Mouse (Mus musculus): Measurements from ENCODE around the gene Tradd. TPM values are rescaled to one million over a fixed set of nuclear protein-coding genes. Genes with fewer than 3 reads are reported as not detected.
A peak's percentile ranks its signal among the peaks of the same experiment; 100 is the strongest.
"Not testable (repeated sequence)": the region's sequence is repeated elsewhere in the genome, so short reads cannot be mapped to it uniquely, and the experiment has no call there.

Gene Tradd
- polyA plus RNA-seq, 1 experiment from 2014 or later = 50.6 TPM

DNA sequence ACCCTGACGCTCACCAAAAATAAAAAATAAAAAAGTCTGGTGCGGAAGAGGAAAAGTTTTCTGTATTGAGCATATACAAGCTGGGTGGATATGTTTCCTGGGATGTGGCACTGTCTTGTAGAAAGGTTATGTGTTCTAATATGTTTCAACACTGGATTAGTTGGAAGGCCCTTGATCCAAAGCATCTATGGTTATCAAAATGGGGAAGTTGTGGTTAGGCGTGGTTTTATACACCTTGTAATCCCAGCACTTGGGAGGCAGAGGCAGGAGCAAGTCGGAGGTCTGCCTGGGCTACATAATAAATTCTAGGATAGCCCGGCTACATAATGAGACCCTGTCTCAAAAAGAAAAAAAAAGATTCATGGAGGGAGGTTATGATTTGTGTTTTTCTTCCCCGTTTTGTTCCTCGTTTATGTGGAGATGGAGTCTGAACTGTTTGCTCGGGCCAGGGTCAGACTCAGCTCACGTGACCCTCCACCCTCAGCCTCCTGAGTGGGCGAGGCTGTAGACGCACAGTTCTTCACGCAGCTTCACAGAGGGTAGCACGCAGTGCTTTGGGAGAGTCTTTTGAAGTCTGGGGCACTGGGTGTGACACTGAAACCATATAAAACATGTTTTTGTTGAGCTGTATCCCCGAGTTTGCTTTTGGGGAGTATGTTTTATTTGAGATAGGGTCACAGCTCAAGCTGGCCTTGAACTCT, 26.8 kb downstream of the Tradd start:
- Histone ChIP-seq H3K4me3 (ENCODE audit: low read depth, low read length) (no peak overlapping the region), H3K27ac (ENCODE audit: low read depth, low read length) (no peak overlapping the region), H3K9me3 (ENCODE audit: control insufficient read depth) (no peaks in the 10 kb centered on the region), H3K4me2 (replicated peaks; ENCODE audit: low read depth) (no peak overlapping the region), H3K9ac (ENCODE audit: low read depth, low read length) (no peak overlapping the region), H3K27me3 (replicated peaks; ENCODE audit: control insufficient read depth, insufficient read depth, low read length) (no peaks in the 10 kb centered on the region), H3K36me3 (ENCODE audit: control insufficient read depth, insufficient read depth) (peaks cover 47% of the 10 kb centered on the region), H3K4me1 (replicated peaks; ENCODE audit: control insufficient read depth, insufficient read depth, low read length) (no peaks in the 10 kb centered on the region)
- 83% methylated on average over 14 of the region's 14 CpGs for WGBS
- ATAC-seq = no peak
- no peak for TF ChIP-seq CTCF (IDR thresholded peaks at IDR 0.05; ENCODE audit: low read depth)

DNA sequence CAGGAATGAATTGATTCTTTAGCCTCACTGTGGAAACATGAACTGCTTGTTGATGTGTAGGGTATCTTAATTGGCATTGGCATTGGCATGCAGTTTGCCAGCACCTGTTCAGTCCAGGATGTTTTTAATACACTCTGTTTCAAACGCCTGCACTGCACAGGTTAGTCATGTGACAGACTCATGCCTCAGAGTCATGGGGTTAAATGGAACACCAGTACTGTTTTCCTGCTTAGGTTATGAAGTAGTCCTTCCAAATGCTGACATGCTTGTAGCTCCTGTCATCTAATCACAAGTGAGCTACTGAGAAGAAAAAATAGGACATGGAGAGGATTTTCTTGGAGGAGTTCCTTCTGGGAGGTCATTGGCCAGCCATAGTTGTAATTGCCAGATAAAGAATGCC, 29.2 kb downstream of the Tradd start:
- no peak overlapping the region for H3K9ac ChIP-seq (ENCODE audit: low read depth, low read length)
- no peak overlapping the region for H3K4me2 ChIP-seq (replicated peaks; ENCODE audit: low read depth)
- H3K4me3 ChIP-seq (ENCODE audit: low read depth, low read length) = no peak overlapping the region
- TF ChIP-seq CTCF (IDR thresholded peaks at IDR 0.05; ENCODE audit: low read depth) = no peak
- H3K4me1 ChIP-seq (replicated peaks; ENCODE audit: control insufficient read depth, insufficient read depth, low read length) = no peaks in the 10 kb centered on the region
- WGBS = 67% methylated on average over 1 of the region's 1 CpGs
- no peak overlapping the region for H3K27ac ChIP-seq (ENCODE audit: low read depth, low read length)
- no peaks in the 10 kb centered on the region for H3K9me3 ChIP-seq (ENCODE audit: control insufficient read depth)
- ATAC-seq = 0 out of 2 replicates have a peak, but pooled peaks have one; percentile 51
- H3K36me3 ChIP-seq (ENCODE audit: control insufficient read depth, insufficient read depth) = peaks cover 27% of the 10 kb centered on the region
- no peaks in the 10 kb centered on the region for H3K27me3 ChIP-seq (replicated peaks; ENCODE audit: control insufficient read depth, insufficient read depth, low read length)

DNA sequence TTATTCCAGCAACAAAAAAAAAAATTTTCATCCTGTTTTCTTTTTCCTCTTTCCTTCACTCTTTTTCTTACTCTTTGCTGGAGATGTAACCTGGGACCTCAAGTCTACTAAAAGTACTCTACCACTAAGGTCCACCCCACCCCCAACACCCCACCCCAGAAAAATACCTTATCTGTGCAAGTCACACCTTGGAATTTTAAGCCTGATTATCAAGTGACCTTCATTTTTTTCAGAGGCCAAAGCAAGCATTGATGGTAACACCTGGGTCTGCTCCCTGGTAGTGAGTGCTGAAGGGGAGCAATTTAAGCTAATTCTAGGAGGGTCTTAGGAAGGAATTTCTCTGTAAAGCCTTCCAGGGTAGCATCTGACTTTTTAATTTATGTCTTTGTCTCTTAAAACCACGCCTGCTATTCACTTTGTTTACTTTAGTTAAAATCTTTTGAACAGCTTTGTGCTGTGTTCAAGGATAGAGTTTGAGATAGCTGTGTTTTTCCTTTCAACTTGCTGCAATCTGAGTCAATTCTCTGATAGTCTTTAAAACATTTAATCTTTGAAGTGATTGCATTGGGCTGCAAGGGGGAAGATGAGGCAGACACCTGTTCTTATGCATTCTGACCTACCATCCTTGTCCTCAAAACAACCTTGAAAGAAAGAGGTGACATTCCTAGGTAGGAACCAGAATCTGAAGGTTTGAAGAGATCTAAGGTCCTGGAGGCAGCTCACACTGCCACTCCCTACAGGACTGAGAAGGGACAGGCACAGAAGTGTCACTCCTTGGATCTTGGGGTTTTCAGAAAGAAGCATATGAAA, 31.1 kb downstream of the Tradd start:
- no peak overlapping the region for H3K9ac ChIP-seq (ENCODE audit: low read depth, low read length)
- H3K4me2 ChIP-seq (replicated peaks; ENCODE audit: low read depth) = no peak overlapping the region
- H3K27ac ChIP-seq (ENCODE audit: low read depth, low read length) = no peak overlapping the region
- H3K27me3 ChIP-seq (replicated peaks; ENCODE audit: control insufficient read depth, insufficient read depth, low read length) = no peaks in the 10 kb centered on the region
- H3K36me3 ChIP-seq (ENCODE audit: control insufficient read depth, insufficient read depth) = peaks cover 12% of the 10 kb centered on the region
- ATAC-seq = no peak
- no peaks in the 10 kb centered on the region for H3K4me1 ChIP-seq (replicated peaks; ENCODE audit: control insufficient read depth, insufficient read depth, low read length)
- no peaks in the 10 kb centered on the region for H3K9me3 ChIP-seq (ENCODE audit: control insufficient read depth)
- 25% methylated on average over 1 of the region's 1 CpGs for WGBS
- no peak for TF ChIP-seq CTCF (IDR thresholded peaks at IDR 0.05; ENCODE audit: low read depth)
- no peak overlapping the region for H3K4me3 ChIP-seq (ENCODE audit: low read depth, low read length)

DNA sequence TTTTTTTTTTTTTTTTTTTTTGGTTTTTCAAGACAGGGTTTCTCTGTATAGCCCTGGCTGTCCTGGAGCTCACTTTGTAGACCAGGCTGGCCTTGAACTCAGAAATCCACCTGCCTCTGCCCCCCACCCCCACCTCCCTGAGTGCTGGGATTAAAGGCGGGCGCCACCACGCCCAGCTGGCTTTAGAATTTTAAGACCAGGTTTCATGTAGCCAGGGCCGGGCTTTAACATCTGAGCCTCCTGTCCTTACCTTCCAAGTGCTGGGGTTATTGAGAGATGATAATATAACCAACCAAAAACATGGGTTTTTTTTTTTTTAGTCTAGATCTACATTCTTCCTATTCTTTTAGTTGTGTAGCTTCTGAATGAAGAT, 32.1 kb downstream of the Tradd start:
- H3K27ac ChIP-seq (ENCODE audit: low read depth, low read length); H3K36me3 ChIP-seq (ENCODE audit: control insufficient read depth, insufficient read depth): not testable (repeated sequence)

DNA sequence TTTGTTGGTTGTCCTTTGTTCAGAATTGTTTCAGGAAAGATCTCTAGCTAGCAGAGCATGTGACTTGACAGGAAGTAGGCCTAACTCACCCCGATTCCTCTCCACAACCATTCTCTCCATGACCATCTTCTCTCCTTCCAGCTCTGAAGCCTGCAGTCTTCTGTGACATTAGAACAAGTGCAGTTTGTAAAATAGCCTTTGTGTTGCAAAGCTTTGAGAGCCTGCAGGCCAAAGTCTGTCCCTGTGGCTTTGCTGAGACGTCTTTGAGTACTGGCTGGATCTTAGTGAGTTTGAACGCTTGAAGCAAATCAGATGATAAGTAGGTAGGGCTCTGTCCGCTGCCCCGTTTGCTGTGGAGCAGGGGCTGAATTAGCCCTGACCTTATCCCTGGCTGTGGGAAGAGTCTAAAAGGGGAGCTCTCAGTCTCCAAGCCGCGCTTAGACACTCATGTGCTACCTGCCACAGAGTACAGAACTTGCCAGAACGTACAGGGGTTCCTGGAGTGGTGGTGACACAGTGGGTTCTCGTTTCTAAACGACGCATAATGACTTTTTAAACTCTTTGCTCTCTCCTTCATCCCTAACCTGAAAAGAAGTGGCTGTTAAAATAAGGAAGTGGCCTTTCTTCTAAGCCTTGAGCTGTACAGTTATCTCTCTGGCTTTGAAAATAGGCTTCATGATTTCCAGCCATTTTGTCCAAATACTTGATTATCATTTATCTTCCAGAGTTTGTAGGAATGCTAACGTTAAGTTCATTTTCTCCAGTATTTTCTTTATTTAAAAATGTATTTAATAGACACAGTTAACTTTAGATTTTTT, 32.7 kb downstream of the Tradd start:
- H3K4me2 ChIP-seq (replicated peaks; ENCODE audit: low read depth) = no peak overlapping the region
- ATAC-seq = no peak
- whole genome bisulfite sequencing = 78% methylated on average over 12 of the region's 12 CpGs
- H3K27ac ChIP-seq (ENCODE audit: low read depth, low read length) = peak overlapping the region; percentile 41
- H3K4me1 ChIP-seq (replicated peaks; ENCODE audit: control insufficient read depth, insufficient read depth, low read length) = no peaks in the 10 kb centered on the region
- no peak overlapping the region for H3K4me3 ChIP-seq (ENCODE audit: low read depth, low read length)
- no peak for TF ChIP-seq CTCF (IDR thresholded peaks at IDR 0.05; ENCODE audit: low read depth)
- peaks cover 8% of the 10 kb centered on the region for H3K36me3 ChIP-seq (ENCODE audit: control insufficient read depth, insufficient read depth)
- H3K9ac ChIP-seq (ENCODE audit: low read depth, low read length) = no peak overlapping the region
- H3K27me3 ChIP-seq (replicated peaks; ENCODE audit: control insufficient read depth, insufficient read depth, low read length) = no peaks in the 10 kb centered on the region
- no peaks in the 10 kb centered on the region for H3K9me3 ChIP-seq (ENCODE audit: control insufficient read depth)

More for the DNA sequence above, 32.1 kb downstream of the Tradd start:
- H3K4me1 ChIP-seq (replicated peaks; ENCODE audit: control insufficient read depth, insufficient read depth, low read length); ATAC-seq; H3K27me3 ChIP-seq (replicated peaks; ENCODE audit: control insufficient read depth, insufficient read depth, low read length); H3K4me3 ChIP-seq (ENCODE audit: low read depth, low read length); H3K9me3 ChIP-seq (ENCODE audit: control insufficient read depth); H3K9ac ChIP-seq (ENCODE audit: low read depth, low read length); H3K4me2 ChIP-seq (replicated peaks; ENCODE audit: low read depth): not testable (repeated sequence)
- 90% methylated on average over 4 of the region's 4 CpGs for WGBS

DNA sequence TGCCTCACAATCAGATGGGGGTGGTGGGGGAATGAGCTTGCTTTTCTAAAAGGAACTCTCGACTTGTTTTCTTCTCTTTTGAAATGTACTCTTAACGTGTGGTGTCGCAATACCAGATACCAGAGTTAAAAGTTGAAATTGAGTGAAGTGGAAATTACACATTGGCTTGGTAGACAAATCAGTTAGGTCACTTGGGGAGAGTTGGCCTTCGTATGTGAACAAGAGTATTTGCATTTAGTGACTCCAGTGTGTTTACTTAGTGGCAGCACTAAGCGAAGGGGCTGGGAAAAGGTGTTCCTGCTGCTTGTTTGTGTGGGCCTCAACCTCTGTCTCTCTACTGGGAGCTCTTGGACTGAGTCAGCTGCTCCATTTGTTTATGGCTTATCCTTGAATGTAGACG, 38.5 kb downstream of the Tradd start:
- WGBS = 4% methylated on average over 6 of the region's 6 CpGs
- no peaks in the 10 kb centered on the region for H3K9me3 ChIP-seq (ENCODE audit: control insufficient read depth)
- no peaks in the 10 kb centered on the region for H3K36me3 ChIP-seq (ENCODE audit: control insufficient read depth, insufficient read depth)
- peak overlapping the region; percentile 78 for H3K4me2 ChIP-seq (replicated peaks; ENCODE audit: low read depth)
- TF ChIP-seq CTCF (IDR thresholded peaks at IDR 0.05; ENCODE audit: low read depth) = no peak
- H3K9ac ChIP-seq (ENCODE audit: low read depth, low read length) = peak overlapping the region; percentile 88
- ATAC-seq = peak; percentile 11; the same call in 1 of the 2 replicates
- H3K27ac ChIP-seq (ENCODE audit: low read depth, low read length) = 0 out of 2 replicates have a peak overlapping the region, but pooled peaks have one; percentile 88
- peak overlapping the region; percentile 92 for H3K4me3 ChIP-seq (ENCODE audit: low read depth, low read length)
- H3K4me1 ChIP-seq (replicated peaks; ENCODE audit: control insufficient read depth, insufficient read depth, low read length) = peaks cover 12% of the 10 kb centered on the region; the same call in 1 of the 2 replicates
- H3K27me3 ChIP-seq (replicated peaks; ENCODE audit: control insufficient read depth, insufficient read depth, low read length) = no peaks in the 10 kb centered on the region
